Mouse (Mus musculus) subcutaneous adipose tissue, adult 2 months (tissue): ENCODE results near the gene Vmn1r52. TPM values are rescaled to one million over a fixed set of nuclear protein-coding genes. Genes with fewer than 3 reads are reported as not detected.

Experiments
- polyA plus RNA-seq: library from polyadenylated mRNA; depleted of rRNA; stranded (reverse); fragments of >200 nt; gene quantifications from 2 replicates; pipeline ENCODE4 v1.2.3, GENCODE M21; 2012; ENCODE audit warnings: low replicate concordance; rRNA removed

Gene Vmn1r52
- polyA plus RNA-seq, result not detected in 2 replicates

DNA sequence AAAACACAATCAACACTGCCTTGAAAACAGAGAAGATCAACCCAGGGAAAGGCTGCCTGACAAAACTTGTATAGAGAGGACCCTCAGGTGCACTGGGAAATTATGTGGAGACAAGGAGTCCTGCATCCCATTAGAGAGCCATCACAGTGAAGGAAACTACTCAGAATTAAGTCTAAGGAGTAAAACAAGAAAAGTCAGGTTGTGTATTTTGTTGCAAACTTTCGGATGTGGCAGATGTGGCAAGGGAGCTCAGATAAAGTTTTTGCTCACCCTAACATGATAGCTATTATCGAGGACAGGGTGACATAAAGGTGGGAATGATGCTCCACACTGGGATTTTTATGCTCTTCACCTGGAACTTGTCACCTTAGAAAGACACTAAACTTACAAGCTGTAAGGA, at the start of gene Vmn1r52:
Gene Vmn1r52 (plus strand): TSS at position 301 of the 400 bp plus-strand sequence.

DNA sequence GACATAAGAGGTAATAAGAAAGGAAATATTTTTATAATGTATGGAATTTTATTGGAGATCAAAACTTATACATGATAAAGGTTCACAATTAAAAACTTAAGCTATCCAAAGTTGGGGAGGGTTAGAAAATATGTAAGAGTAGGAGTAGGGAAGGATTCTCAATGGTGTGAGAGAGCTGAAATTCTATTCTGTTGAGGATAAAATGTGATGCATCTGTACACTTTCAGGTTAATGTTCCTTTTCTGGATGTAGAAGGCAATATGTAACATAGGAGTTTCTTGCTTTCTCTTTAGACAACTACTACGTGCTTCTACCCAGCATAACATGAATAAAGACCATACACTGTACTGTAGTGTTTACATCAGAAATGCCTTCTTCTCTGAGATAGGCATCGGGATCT, 27.9 kb downstream of the Vmn1r52 start, which contains the start of gene V1ra8:
Gene V1ra8 (plus strand): TSS at position 301 of the 400 bp plus-strand sequence.

DNA sequence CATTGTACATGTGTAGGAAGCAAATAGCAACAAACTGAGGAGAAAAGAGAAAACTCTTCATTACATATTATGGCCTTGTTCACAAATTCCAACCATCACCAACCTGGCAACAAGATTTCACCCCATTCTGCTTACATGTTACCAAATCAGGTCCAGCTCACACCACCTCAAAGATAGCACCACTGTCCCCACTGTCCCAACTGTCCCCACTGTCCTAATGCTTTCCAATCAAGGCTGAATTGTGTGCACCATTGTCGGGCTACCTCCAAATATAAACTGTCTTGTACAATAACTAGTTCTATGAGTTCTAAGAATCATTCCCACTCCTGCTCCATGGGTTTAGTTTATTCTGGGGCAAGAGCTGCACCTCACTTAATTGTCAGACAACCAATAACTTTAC, 49.7 kb downstream of the Vmn1r52 start, which contains the start of gene Vmn1r53:
Gene Vmn1r53 (minus strand): TSS at position 101 of the 400 bp plus-strand sequence.

Other genes starting within 250 kb of the Vmn1r52 start
- not detected in 2 replicates for gene Vmn1r45, start 234.2 kb upstream of the Vmn1r52 start, polyA plus RNA-seq
- gene Vmn1r46, start 205.5 kb upstream of the Vmn1r52 start, polyA plus RNA-seq, result not detected in 2 replicates
- not detected in 2 replicates for gene Vmn1r47, start 158.7 kb upstream of the Vmn1r52 start, polyA plus RNA-seq
- gene Vmn1r48, start 138.0 kb upstream of the Vmn1r52 start, polyA plus RNA-seq, result not detected in 2 replicates
- not detected in 2 replicates for gene Vmn1r49, start 96.3 kb upstream of the Vmn1r52 start, polyA plus RNA-seq
- gene Vmn1r50, start 73.4 kb upstream of the Vmn1r52 start, polyA plus RNA-seq, result not detected in 2 replicates
- gene Vmn1r51, start 52.2 kb upstream of the Vmn1r52 start, polyA plus RNA-seq, result not detected in 2 replicates
- not detected in 2 replicates for gene V1ra8, start 28.0 kb downstream of the Vmn1r52 start, polyA plus RNA-seq
- 0.10 and 0.60 TPM in 2 replicates for gene Vmn1r53, start 49.6 kb downstream of the Vmn1r52 start, polyA plus RNA-seq
- not detected in 2 replicates for gene Vmn1r54, start 71.5 kb downstream of the Vmn1r52 start, polyA plus RNA-seq
- not detected in 2 replicates for gene BC048671, start 126.4 kb downstream of the Vmn1r52 start, polyA plus RNA-seq
- gene Chst13, start 150.4 kb downstream of the Vmn1r52 start, polyA plus RNA-seq, result 1.2 and 6.2 TPM in 2 replicates
- gene Uroc1, start 158.5 kb downstream of the Vmn1r52 start, polyA plus RNA-seq, result 0.13 TPM in 1 of 2 replicates, not detected in the other
- 10.9 and 32.8 TPM in 2 replicates for gene Zxdc, start 194.7 kb downstream of the Vmn1r52 start, polyA plus RNA-seq